Mouse (Mus musculus) testis, adult 2 months (tissue): ENCODE results near the gene Jund.

Experiments
- CTCF ChIP-seq: fragments of 200-500 bp; IDR thresholded peaks from 2 replicates; pipeline ENCODE4 v1.5.1; 2012; ENCODE audit warnings: low read depth, mild to moderate bottlenecking, inconsistent platforms, low read length, moderate library complexity; ENCODE audit not compliant: control insufficient read depth, insufficient read depth, insufficient replicate concordance
- POLR2A ChIP-seq: fragments of 200-500 bp; IDR thresholded peaks from 2 replicates; pipeline ENCODE4 v1.6.1; 2012; ENCODE audit warnings: low read depth, mild to moderate bottlenecking, inconsistent platforms, low read length, moderate library complexity; ENCODE audit not compliant: control insufficient read depth

GRCm38 (mm10) chr8:70677451-70678080 is 21.2 kb upstream of the Jund start:
- TF ChIP-seq POLR2A (no peak), CTCF (no peak)
